Mouse (Mus musculus) kidney, adult 18-20 months (tissue): Measurements from ENCODE around the gene Znrd1as.

Experiments
- DNase-seq: peaks from one replicate; pipeline ENCODE4 v3.0.0; 2021

Gene Znrd1as

GRCm38 (mm10) chr17:36957999-36958743 is at the start of gene Znrd1as, which contains the start of gene Znrd1:
Gene Znrd1as, plus strand, starts transcription at chr17:36958592.
Gene Znrd1, minus strand, starts transcription at chr17:36958559.
- DNase-seq = peak; percentile 93

GRCm38 (mm10) chr17:36909802-36910201 is 48.6 kb upstream of the Znrd1as start:
- DNase-seq = no peak

- DNase-seq = no peak
These were observed 46.4 kb upstream of the Znrd1as start for GRCm38 (mm10) chr17:36912031-36912430.

- DNase-seq = peak; percentile 77
These were observed 44.3 kb upstream of the Znrd1as start for GRCm38 (mm10) chr17:36914108-36914507.

GRCm38 (mm10) chr17:36915076-36915475 is 43.3 kb upstream of the Znrd1as start:
- peak; percentile 67 for DNase-seq

- no peak for DNase-seq
These were observed 38.2 kb upstream of the Znrd1as start for GRCm38 (mm10) chr17:36920239-36920638.

- no peak for DNase-seq
These were observed 35.7 kb upstream of the Znrd1as start for GRCm38 (mm10) chr17:36922715-36923114.

- no peak for DNase-seq
These were observed 34.9 kb upstream of the Znrd1as start for GRCm38 (mm10) chr17:36923491-36923890.

GRCm38 (mm10) chr17:36927496-36928120 is 30.8 kb upstream of the Znrd1as start:
- no peak for DNase-seq

GRCm38 (mm10) chr17:36929236-36929932 is 29.0 kb upstream of the Znrd1as start:
- no peak for DNase-seq

GRCm38 (mm10) chr17:36930233-36930632 is 28.2 kb upstream of the Znrd1as start:
- no peak for DNase-seq

- no peak for DNase-seq
These were observed 27.3 kb upstream of the Znrd1as start for GRCm38 (mm10) chr17:36931130-36931529.

GRCm38 (mm10) chr17:36931806-36932205 is 26.6 kb upstream of the Znrd1as start:
- DNase-seq = peak; percentile 30

GRCm38 (mm10) chr17:36938056-36938455 is 20.3 kb upstream of the Znrd1as start:
- DNase-seq = no peak

GRCm38 (mm10) chr17:36942391-36942790 is 16.0 kb upstream of the Znrd1as start:
- peak; percentile 54 for DNase-seq

- peak; percentile 15 for DNase-seq
These were observed 15.5 kb upstream of the Znrd1as start, which contains the start of gene Rnf39 for GRCm38 (mm10) chr17:36942791-36943471. Gene Rnf39, plus strand, starts transcription at chr17:36942918.

- DNase-seq = no peak
These were observed 14.7 kb upstream of the Znrd1as start for GRCm38 (mm10) chr17:36943691-36944090.

- no peak for DNase-seq
These were observed 14.1 kb upstream of the Znrd1as start for GRCm38 (mm10) chr17:36944121-36944775.

- DNase-seq = peak; percentile 68
These were observed 11.2 kb upstream of the Znrd1as start for GRCm38 (mm10) chr17:36947051-36947819.

- DNase-seq = no peak
These were observed 10.1 kb upstream of the Znrd1as start for GRCm38 (mm10) chr17:36948286-36948685.

- no peak for DNase-seq
These were observed 9.1 kb upstream of the Znrd1as start for GRCm38 (mm10) chr17:36949265-36949664.
